Mouse (Mus musculus): ENCODE data around the gene Slc1a3.

DNA sequence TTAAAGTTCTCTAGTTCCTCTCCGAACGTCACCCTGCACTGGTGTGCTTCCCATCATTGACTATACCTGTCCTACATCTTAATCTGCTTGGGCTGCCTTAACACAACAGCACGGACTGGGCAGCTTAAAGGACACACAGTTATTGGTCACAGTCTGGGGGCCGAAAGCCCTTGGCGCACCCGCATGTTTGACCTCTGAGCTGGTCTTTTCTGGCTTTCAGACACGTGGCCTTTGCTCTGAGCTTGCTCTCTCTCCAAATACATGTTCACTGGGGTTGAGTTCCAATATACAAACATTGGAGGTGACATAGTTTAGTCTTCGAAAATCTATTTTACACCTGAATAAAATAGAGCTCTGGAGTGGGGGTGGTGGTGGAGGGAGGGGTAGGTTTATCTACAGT, 82.4 kb downstream of the Slc1a3 start:
- TF ChIP-seq POLR2A (IDR thresholded peaks at IDR 0.05; ENCODE audit: borderline replicate concordance, extremely low read depth, insufficient read depth, insufficient read length, poor library complexity, severe bottlenecking): no peak
- no peak for TF ChIP-seq CTCF (IDR thresholded peaks at IDR 0.05; ENCODE audit: borderline replicate concordance, extremely low read depth, insufficient read depth, insufficient read length)

All from brain, embryonic 14.5 days (tissue).